Mouse (Mus musculus): Measurements from ENCODE around the gene Syndig1.

The Syndig1 gene

DNA sequence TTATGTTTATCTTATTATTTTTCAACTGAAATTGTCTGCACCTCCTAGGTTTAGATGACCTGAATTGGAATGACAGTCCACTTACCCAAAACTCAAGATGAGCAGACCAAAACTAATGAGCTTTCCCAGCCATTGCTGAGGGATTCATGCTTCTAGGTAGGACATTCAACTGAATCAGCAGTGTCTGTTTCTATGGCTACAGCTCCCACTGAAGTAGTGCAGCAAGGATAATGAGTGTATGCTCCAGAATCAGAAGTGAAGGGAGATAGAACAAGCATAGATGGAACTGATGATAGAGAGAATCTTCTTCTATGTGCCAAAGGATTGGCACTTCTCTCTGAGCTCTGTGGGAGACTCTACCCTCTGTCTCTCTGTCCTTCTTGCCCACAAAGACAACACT is 158.6 kb downstream of the Syndig1 start:
- DNase-seq = no peak

DNA sequence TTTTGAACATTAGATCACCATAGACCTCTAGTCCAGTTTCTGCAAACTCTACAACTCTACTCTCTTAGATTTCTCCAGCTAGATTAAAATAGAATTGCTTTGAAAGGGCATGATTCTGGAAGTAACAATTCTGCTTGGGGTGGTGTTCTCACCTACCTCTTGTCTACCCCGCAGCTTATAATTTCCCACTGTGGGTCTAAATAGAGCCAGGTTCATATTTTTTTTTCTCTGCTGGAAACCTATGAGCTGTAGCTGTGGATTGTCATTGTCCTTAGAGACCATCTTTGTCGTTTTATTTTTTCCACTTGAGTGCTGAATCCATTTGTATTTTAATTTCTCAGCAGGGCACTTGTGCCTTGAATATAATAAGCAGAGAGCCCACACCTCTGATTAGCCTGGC is 162.5 kb downstream of the Syndig1 start:
- no peak for DNase-seq

DNA sequence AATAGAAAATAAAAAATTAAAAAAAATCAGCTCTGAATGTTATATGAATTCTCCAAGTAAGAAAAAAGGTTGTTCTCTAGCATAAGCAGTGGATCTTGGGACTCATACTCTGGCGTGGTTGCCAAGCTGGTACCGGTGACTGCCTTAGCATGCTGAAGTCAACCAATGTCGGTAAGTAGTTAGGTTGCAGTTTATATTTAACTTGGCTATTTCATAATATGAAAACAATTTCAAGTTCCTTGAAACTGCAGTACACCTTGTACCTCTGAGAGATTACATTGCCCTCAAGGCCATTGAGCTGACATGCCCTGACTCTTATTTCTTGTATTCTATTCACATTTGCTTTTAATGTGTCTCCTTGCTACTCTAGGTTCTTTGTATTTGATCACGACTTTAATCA is 163.9 kb downstream of the Syndig1 start:
- no peak for DNase-seq

DNA sequence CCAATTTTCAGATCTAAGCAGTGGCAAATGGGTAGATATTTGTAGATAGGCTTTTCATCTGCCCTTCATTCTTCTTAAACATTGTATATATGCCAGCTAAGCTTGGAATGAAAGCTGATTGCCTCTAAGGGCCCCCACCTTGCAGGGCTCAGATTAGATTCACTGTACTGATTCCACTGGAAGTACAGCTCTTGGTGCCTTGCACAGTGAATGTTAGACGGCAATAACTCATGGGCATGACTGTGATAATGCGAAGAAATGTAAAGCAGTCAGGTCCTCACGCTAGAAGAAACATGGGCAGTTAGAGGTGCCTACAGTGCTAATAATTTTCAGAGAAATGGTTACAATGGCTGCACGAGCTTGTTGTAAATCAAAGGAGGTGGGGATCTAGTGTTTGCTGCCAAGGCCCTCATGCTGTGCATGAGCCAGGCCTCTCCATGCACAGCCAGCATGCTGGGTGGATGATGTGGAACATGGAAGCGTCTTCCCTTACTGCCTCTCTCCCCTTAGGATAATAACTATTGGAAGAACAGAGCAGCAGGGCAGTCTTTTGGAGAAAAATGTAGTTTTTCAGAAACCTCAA is 167.5 kb downstream of the Syndig1 start:
- no peak for DNase-seq

DNA sequence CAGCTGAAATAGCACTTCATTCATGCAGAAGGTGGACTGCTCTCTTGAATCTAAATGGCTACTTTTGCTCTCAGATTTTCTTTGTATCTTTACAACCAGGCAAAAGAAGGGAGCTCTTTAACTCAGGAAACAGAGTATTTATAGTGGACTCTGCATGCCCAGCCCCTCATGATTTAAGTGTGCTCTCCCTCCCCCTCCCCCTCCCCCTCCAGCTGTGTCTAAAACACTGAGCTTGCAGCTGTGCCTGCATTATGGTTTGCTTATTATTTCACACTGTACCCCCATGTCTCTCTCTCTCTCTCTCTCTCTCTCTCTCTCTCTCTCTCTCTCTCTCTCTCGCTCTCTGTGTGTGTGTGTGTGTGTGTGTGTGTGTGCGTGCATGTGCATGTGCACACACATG is 168.6 kb downstream of the Syndig1 start:
- DNase-seq = no peak

DNA sequence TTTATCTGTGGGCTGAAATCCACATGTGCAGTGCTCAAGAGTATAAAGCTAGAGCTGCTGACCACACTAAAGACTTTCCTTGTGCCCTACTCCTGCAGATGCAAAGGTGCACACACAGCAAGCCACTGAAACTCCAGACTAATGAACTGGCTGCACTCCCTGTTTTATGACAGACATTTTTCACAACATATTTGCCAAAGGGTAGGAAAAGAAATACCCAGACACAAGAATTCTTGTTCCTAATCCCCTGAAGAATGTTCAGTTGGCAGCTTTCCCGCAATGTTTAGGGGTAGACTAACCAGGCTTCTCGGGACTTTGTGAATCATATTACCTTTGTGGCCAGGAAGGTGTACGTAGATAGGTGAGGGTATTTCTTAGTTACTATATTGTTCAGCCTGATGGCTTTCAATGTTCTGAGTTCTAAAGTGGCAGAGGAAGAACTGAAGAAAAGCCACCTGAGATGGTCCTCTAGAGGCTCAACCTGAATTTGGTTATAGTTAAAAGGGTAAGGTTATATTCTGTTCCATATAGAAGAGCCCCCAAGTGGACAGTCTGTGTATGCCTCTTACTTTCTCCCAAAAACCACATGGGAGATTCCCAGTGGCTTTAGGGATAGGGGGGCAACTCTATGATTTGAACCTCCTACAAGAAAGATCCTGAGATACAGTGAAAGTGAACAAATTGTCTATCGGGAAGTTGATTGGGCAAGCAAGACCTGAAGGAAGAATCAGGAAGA is 169.5 kb downstream of the Syndig1 start:
- DNase-seq = no peak

DNA sequence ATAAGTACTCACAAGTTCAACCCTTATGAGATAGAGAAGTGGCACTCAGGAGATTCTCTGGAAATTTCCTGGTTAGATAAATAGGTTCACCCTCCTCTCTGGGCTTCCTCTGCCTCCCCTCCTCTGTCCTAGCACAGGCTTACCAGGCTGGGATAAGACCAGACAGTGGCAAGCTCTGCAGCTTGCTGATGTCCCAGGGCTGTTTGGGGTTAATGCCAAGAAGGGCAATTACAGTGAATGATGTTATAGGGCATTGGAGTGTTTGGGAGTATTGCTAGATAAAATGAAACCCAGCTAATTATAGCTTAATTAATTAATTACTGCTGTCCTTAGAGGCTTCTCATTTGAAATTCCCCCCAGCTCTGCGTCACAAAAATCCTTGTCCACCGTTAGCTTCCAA is 171.6 kb downstream of the Syndig1 start:
- DNase-seq = no peak

DNA sequence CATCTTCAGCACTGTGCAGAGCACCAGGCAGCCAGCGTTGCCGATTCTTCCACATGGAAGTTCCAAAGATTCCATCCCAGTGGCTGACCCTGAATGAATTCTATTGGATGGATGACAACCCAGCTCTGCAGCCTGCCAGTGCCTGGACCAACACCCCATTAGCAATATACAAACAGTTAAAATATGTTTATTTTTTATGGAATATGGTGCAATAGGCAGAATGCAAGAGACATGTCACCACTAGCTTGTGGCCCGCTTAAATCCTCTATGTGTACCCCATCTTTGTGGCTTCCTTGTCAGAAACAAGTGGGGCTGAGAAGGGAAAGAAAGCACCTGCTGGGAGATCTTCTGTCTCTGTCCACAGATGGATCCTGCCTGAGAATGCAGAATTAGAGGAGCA is 174.5 kb downstream of the Syndig1 start:
- DNase-seq = no peak

DNA sequence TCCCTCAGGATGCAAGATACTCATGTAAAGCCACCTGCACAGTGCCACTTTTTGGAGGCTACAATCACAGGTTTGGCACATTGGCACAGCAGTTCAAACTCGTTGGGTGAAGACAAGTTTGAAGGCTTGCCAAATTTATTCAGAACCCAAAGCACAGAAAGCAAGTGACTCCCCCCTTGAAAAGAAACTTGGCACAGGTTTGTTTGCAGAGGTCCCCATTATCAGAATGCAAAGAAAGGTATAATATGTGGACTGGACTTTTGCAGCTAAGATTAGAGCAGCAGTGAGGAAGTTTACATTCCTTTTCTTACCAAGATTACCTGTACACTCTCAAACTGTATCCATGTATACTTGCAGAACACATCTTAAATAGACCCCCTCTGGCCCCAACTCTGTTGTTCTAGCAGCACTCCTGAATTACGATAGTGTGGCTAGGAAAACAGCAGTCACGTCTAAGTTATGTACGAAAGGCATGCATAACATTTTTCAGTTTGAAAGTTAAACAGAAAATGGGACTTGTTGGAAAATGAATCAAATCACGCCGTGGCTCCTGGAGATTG is 183.9 kb downstream of the Syndig1 start:
- DNase-seq = no peak

DNA sequence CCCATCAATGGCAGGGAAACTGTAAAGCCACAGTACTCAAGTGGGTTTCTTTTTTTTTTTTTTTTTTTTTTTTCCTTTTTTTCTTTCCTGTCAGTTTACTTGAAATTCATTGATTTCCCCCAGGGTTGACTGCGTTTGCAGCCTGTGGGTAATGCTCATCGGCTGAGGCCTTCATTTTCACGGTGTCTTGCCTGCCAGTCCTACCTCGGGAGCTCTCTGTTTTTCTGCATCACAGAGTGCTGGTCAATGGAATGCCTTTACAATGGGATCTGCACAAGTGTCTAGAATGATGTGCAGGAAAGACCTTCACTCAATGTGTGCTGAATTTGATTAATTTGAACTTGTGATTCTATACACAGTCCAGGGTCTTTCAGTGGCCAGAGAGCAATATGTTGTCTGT is 184.8 kb downstream of the Syndig1 start:
- DNase-seq = no peak

DNA sequence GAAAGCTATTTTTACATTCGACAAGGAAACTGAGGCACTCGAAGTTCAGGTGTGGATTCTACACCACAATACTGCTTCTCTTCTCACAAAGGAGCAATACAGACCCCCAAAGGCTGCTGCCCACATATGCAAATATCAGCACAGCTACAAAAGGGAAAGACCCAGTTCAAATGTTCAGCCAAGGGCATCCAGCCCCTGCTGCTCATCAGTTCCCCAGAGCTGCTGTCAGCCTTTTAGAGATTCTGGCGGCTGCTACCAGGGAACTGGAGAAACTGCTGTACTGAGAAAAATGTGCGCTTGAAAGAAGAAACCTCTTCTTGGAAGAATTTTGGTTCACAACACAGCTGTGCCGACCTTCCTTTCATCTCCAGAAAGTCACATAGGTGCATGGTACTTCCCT is 187.3 kb downstream of the Syndig1 start:
- no peak for DNase-seq

DNA sequence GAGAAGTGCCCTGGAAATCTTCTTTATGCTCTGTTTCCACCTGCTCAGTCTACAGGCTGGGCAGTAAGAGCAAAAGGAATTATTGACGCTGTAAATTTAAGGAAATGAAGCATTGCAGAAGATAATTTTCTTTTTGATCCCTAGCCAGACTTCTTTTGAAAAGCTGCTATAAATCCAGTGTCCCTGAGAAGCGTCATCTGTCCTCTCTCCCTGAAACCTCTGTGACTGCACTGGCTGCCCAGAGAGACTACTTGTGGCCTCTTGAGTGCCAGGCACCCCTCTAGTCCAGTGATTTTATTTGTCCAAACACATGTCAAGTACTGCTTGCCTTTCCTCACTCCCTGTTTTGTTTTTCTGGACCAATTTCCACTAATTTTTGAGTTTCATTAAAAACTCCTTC is 191.7 kb downstream of the Syndig1 start:
- DNase-seq = no peak

DNA sequence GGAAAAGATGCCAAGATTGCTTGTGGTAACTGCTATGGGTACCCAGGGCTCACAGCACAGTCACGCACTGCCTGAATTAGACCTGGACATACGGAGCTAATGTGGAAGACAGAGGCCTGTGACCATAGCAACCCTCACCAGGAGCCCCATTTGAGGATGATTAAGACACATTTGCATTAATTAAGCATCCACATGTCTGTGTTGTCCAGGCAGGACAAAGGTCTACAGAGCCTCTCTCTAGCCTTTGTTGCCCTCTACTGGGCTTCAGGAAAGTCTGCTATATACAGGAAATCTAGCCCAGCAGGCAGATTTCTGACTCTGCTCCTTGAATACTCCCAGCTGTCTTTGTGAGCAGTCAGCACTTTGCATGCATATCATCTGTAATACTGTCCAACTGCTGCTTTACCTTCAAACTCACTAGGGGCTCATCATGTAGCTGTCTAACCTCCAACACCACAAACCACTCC is 194.9 kb downstream of the Syndig1 start:
- peak; percentile 32 for DNase-seq

DNA sequence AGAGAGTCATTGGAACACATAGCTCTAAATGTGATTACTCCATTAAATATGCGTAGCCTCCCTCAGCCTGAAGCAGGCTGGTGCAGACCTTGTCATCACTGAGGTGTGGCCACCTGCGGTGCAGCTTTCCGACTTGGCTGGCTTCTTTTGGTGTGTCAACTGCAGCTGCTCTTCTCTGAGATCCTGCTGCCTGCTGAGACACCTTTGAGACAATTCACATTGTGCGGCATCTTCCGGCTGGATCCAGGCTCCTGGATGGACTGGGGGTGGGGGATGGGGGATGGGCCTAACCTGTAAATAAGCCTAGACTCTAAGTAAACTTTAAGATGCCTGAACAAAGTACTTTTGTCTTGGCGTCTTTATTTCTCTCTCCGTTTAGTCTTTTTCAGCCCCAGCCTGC is 214.5 kb downstream of the Syndig1 start:
- DNase-seq = no peak
